Mouse (Mus musculus) limb, embryonic 14.5 days (tissue): ENCODE measurements around the gene Dscam. TPM values are rescaled to one million over a fixed set of nuclear protein-coding genes. Genes with fewer than 3 reads are reported as not detected.

ENCODE experiments used
- ATAC-seq: fragments of 200-750 bp; cut with Nextera tagmentation; 2 replicates; pipeline ENCODE4 v1.8.0; 2017; ENCODE audit warnings: low read depth, moderate number of reproducible peaks, moderate TSS enrichment; ENCODE audit not compliant: low FRiP score
- DNase-seq: peaks from one replicate; pipeline ENCODE4 v3.0.0-alpha.2; 2015; ENCODE audit warnings: low spot score
- H3K27ac ChIP-seq: fragments of 300-500 bp; sonication (generic); replicated peaks from 2 replicates; pipeline ENCODE4 v1.5.1; 2014; ENCODE audit warnings: low read depth, mild to moderate bottlenecking, low read length, moderate library complexity, mixed read lengths
- H3K27me3 ChIP-seq: fragments of 300-500 bp; sonication (generic); 2 replicates; pipeline ENCODE4 v1.6.1; 2014; ENCODE audit warnings: low read length, mixed read lengths; ENCODE audit not compliant: control insufficient read depth, insufficient read depth
- H3K36me3 ChIP-seq: fragments of 300-500 bp; sonication (generic); 2 replicates; pipeline ENCODE4 v1.6.1; 2014; ENCODE audit warnings: mild to moderate bottlenecking, low read length, moderate library complexity, mixed read lengths; ENCODE audit not compliant: control insufficient read depth, insufficient read depth
- H3K4me1 ChIP-seq: fragments of 300-500 bp; sonication (generic); 2 replicates; pipeline ENCODE4 v1.6.1; 2014; ENCODE audit warnings: antibody characterized with exemption, low read length, mixed read lengths; ENCODE audit not compliant: control insufficient read depth, insufficient read depth
- H3K4me2 ChIP-seq: fragments of 300-500 bp; sonication (generic); replicated peaks from 2 replicates; pipeline ENCODE4 v1.6.1; 2014; ENCODE audit warnings: low read depth, mild to moderate bottlenecking, low read length, moderate library complexity; ENCODE audit not compliant: severe bottlenecking
- H3K4me3 ChIP-seq: fragments of 300-500 bp; sonication (generic); replicated peaks from 2 replicates; pipeline ENCODE4 v1.5.1; 2014; ENCODE audit warnings: low read length
- H3K9ac ChIP-seq: fragments of 300-500 bp; sonication (generic); 2 replicates; pipeline ENCODE4 v1.6.1; 2014; ENCODE audit warnings: mild to moderate bottlenecking, low read depth, low read length, moderate library complexity; ENCODE audit not compliant: severe bottlenecking
- H3K9me3 ChIP-seq: fragments of 300-500 bp; sonication (generic); 2 replicates; pipeline ENCODE4 v1.6.1; 2016; ENCODE audit warnings: low read length; ENCODE audit not compliant: control insufficient read depth
- POLR2A ChIP-seq: fragments of 200-500 bp; IDR thresholded peaks from 2 replicates; pipeline ENCODE4 v1.8.0; 2012; ENCODE audit warnings: inconsistent platforms, mild to moderate bottlenecking, moderate library complexity, borderline replicate concordance; ENCODE audit not compliant: insufficient read depth, insufficient read length; ENCODE audit errors: extremely low read depth
- WGBS: fragments of 180-500 bp; shearing (Covaris S2); extraction: QIAGEN DNeasy Blood & Tissue Kit; methylation state at CpG from one replicate; pipeline ENCODE4 v1.1.7; 2014; 5-methylcytosine and 5-hydroxymethylcytosine counted together
- polyA plus RNA-seq, 2 experiments: library from polyadenylated mRNA; depleted of rRNA in 1 of 2; stranded (reverse) in 1 of 2; unstranded in 1 of 2; fragments of >200 nt; fragmentation: Nextera tagmentation in 1 of 2; extraction: Ambion mirVana in 1 of 2; gene quantifications; 2 replicates each; pipeline versions ENCODE4 v1.2.1 to v1.2.3; 2012 to 2014

Dscam gene
- polyA plus RNA-seq, 2 experiments, result 0.17 to 0.20 TPM

GRCm38 (mm10) chr16:97203554-97203953, 33.0 kb upstream of the Dscam start:
- H3K9me3 ChIP-seq, result no peaks in the 10 kb centered on the region
- no peaks in the 10 kb centered on the region for H3K36me3 ChIP-seq
- no peak for TF ChIP-seq POLR2A
- no peak overlapping the region for H3K9ac ChIP-seq
- no peak overlapping the region for H3K27ac ChIP-seq
- H3K4me1 ChIP-seq, result no peaks in the 10 kb centered on the region
- no peak for DNase-seq
- no peak overlapping the region for H3K4me3 ChIP-seq
- WGBS, result 81% methylated on average over 2 of the region's 2 CpGs
- no peak overlapping the region for H3K4me2 ChIP-seq
- ATAC-seq, result no peak
- H3K27me3 ChIP-seq, result no peaks in the 10 kb centered on the region

GRCm38 (mm10) chr16:97194630-97195029, 24.1 kb upstream of the Dscam start:
- TF ChIP-seq POLR2A, result no peak
- Histone ChIP-seq H3K4me2 (no peak overlapping the region), H3K9me3 (no peaks in the 10 kb centered on the region), H3K4me3 (no peak overlapping the region), H3K27ac (no peak overlapping the region), H3K36me3 (no peaks in the 10 kb centered on the region), H3K27me3 (no peaks in the 10 kb centered on the region), H3K9ac (no peak overlapping the region), H3K4me1 (no peaks in the 10 kb centered on the region)
- DNase-seq (no peak), ATAC-seq (no peak)
- 86% methylated on average over 2 of the region's 2 CpGs for WGBS

GRCm38 (mm10) chr16:97194179-97194578, 23.6 kb upstream of the Dscam start:
- TF ChIP-seq POLR2A, result no peak
- Histone ChIP-seq H3K27ac (no peak overlapping the region), H3K27me3 (no peaks in the 10 kb centered on the region), H3K4me2 (no peak overlapping the region), H3K4me1 (no peaks in the 10 kb centered on the region), H3K9me3 (no peaks in the 10 kb centered on the region), H3K36me3 (no peaks in the 10 kb centered on the region), H3K9ac (no peak overlapping the region), H3K4me3 (no peak overlapping the region)
- WGBS, result 68% methylated on average over 1 of the region's 1 CpGs
- ATAC-seq (no peak), DNase-seq (no peak)

GRCm38 (mm10) chr16:97192296-97192695, 21.7 kb upstream of the Dscam start:
- Histone ChIP-seq H3K27me3 (no peaks in the 10 kb centered on the region), H3K36me3 (no peaks in the 10 kb centered on the region), H3K9ac (no peak overlapping the region), H3K9me3 (no peaks in the 10 kb centered on the region), H3K4me1 (no peaks in the 10 kb centered on the region), H3K27ac (no peak overlapping the region), H3K4me2 (no peak overlapping the region), H3K4me3 (no peak overlapping the region)
- no peak for ATAC-seq
- DNase-seq, result no peak
- no peak for TF ChIP-seq POLR2A
- 69% methylated on average over 4 of the region's 4 CpGs for WGBS

- Histone ChIP-seq H3K9me3 (no peaks in the 10 kb centered on the region), H3K4me2 (no peak overlapping the region), H3K9ac (no peak overlapping the region), H3K4me3 (no peak overlapping the region), H3K27me3 (no peaks in the 10 kb centered on the region), H3K36me3 (no peaks in the 10 kb centered on the region), H3K4me1 (no peaks in the 10 kb centered on the region), H3K27ac (no peak overlapping the region)
- no peak for ATAC-seq
- TF ChIP-seq POLR2A, result no peak
- WGBS, result 73% methylated on average over 1 of the region's 1 CpGs
- no peak for DNase-seq
Measured at GRCm38 (mm10) chr16:97190604-97191003, 20.1 kb upstream of the Dscam start.

- Histone ChIP-seq H3K27ac (no peak overlapping the region), H3K4me1 (no peaks in the 10 kb centered on the region; the same call in 1 of the 2 replicates), H3K36me3 (no peaks in the 10 kb centered on the region), H3K27me3 (peaks cover 41% of the 10 kb centered on the region), H3K4me3 (no peak overlapping the region), H3K9ac (no peak overlapping the region), H3K4me2 (no peak overlapping the region), H3K9me3 (no peaks in the 10 kb centered on the region)
- 49% methylated on average over 8 of the region's 8 CpGs for WGBS
- ATAC-seq, result no peak
- DNase-seq, result no peak
- no peak for TF ChIP-seq POLR2A
Measured at GRCm38 (mm10) chr16:97171500-97171899, 948 bp upstream of the Dscam start.
